Mouse (Mus musculus) midbrain, embryonic 11.5 days (tissue): Measurements from ENCODE around the gene Cpn2. TPM values are rescaled to one million over a fixed set of nuclear protein-coding genes. Genes with fewer than 3 reads are reported as not detected.

Experiments used
- ATAC-seq: fragments of 200-750 bp; cut with Nextera tagmentation; 2 replicates; pipeline ENCODE4 v1.8.0; 2017; ENCODE audit warnings: moderate TSS enrichment, moderate library complexity; ENCODE audit not compliant: low FRiP score
- DNase-seq: peaks from one replicate; pipeline ENCODE4 v3.0.0; 2015; ENCODE audit warnings: low spot score; ENCODE audit errors: missing footprints
- H3K27ac ChIP-seq: fragments of 300-500 bp; sonication (generic); 2 replicates; pipeline ENCODE4 v1.5.1; 2014; ENCODE audit warnings: low read depth, low read length
- H3K27me3 ChIP-seq: fragments of 300-500 bp; sonication (generic); 2 replicates; pipeline ENCODE4 v1.6.1; 2014; ENCODE audit warnings: mild to moderate bottlenecking, low read length, moderate library complexity, mixed read lengths; ENCODE audit not compliant: control insufficient read depth, insufficient read depth
- H3K36me3 ChIP-seq: fragments of 300-500 bp; sonication (generic); 2 replicates; pipeline ENCODE4 v1.6.1; 2014; ENCODE audit warnings: mild to moderate bottlenecking, low read length, moderate library complexity, mixed read lengths; ENCODE audit not compliant: control insufficient read depth, insufficient read depth
- H3K4me1 ChIP-seq: fragments of 300-500 bp; sonication (generic); 2 replicates; pipeline ENCODE4 v1.6.1; 2014; ENCODE audit warnings: low read length; ENCODE audit not compliant: control insufficient read depth, insufficient read depth
- H3K4me2 ChIP-seq: fragments of 300-500 bp; sonication (generic); 2 replicates; pipeline ENCODE4 v1.6.1; 2014; ENCODE audit warnings: mild to moderate bottlenecking, moderate library complexity
- H3K4me3 ChIP-seq: fragments of 300-500 bp; sonication (generic); 2 replicates; pipeline ENCODE4 v1.5.1; 2014; ENCODE audit warnings: low read depth, low read length
- H3K9ac ChIP-seq: fragments of 300-500 bp; sonication (generic); 2 replicates; pipeline ENCODE4 v1.6.1; 2014; ENCODE audit warnings: low read length
- H3K9me3 ChIP-seq: fragments of 300-500 bp; sonication (generic); 2 replicates; pipeline ENCODE4 v1.6.1; 2016; ENCODE audit warnings: low read length; ENCODE audit not compliant: control insufficient read depth
- WGBS: fragments of 180-500 bp; shearing (Covaris S2); extraction: QIAGEN DNeasy Blood & Tissue Kit; methylation state at CpG from one replicate; pipeline ENCODE4 v1.1.7; 2014; 5-methylcytosine and 5-hydroxymethylcytosine counted together
- polyA plus RNA-seq: library from polyadenylated mRNA; unstranded; fragments of >200 nt; fragmentation: Nextera tagmentation; extraction: Ambion mirVana; gene quantifications from 2 replicates; pipeline ENCODE4 v1.2.1, GENCODE M21; 2014

The Cpn2 gene
- polyA plus RNA-seq, 1 experiment from 2014 or later: not detected

DNA sequence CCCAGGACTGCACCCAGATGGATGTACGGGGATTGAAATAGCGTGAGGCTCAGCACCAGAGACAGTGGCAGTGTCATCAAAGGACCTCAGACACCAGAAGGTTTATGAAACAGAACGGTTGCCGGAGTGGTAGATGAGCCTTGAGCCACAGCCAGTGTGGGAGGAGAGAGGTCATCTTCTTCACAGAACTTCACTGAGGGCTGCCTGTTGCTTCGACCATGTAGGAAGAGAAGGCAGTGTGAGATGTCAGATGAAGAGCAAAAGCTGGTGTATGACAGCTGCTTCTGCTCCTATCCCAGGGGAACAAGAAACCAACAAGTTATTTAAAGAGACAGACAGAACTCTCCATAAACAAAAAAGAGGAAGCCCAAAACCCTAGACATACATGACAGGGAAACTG lies 36.9 kb upstream of the Cpn2 start:
- 90% methylated on average over 5 of the region's 5 CpGs for WGBS
- no peak for ATAC-seq
- Histone ChIP-seq H3K27ac (no peak overlapping the region), H3K9ac (no peak overlapping the region), H3K27me3 (peaks cover 30% of the 10 kb centered on the region), H3K4me1 (peaks cover 12% of the 10 kb centered on the region), H3K4me2 (no peak overlapping the region), H3K4me3 (no peak overlapping the region), H3K9me3 (no peaks in the 10 kb centered on the region), H3K36me3 (no peaks in the 10 kb centered on the region)
- DNase-seq: no peak

DNA sequence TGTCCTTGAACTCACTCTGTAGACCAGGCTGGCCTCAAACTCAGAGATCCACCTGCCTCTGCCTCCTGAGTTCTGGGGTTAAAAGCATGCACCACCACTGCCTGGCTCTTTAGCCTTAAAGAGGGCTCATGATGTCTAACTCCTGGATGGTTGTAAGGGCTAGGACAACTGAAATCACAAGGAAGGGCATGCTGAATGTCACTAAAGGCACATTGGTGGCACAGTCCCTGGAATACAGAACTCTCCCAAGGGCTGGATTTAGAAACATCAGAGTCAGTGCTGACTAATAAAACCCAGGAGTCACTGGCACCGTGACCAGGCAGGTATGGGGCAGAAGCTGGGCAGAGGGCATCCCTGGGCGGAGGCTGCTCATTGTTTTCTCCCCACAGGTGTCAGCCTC lies 36.1 kb upstream of the Cpn2 start:
- ATAC-seq (no peak), DNase-seq (no peak)
- Histone ChIP-seq H3K4me2 (no peak overlapping the region), H3K27ac (no peak overlapping the region), H3K9ac (no peak overlapping the region), H3K9me3 (no peaks in the 10 kb centered on the region), H3K4me1 (peaks cover 3% of the 10 kb centered on the region), H3K36me3 (no peaks in the 10 kb centered on the region), H3K27me3 (peaks cover 22% of the 10 kb centered on the region), H3K4me3 (no peak overlapping the region)
- 91% methylated on average over 2 of the region's 2 CpGs for WGBS

DNA sequence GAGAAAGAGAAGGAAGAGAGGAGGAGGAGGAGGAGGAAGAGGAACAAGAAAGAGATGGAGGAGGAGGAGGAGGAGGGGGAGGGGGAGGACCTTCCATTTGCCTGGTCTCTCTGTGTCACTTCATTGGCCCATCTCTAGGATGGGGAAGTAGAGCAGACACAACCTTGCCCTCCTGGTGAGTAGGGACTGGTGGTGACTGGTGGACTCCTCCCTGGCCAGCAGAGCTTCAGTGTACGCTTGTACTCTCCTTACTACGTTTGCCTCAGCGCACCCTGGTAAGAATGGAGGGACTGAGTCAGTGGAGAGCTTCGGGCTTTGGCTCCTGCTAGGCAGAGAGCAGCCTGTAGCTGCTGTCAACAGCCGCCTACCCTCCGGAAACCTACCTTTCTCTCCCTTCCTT lies 35.4 kb upstream of the Cpn2 start:
- Histone ChIP-seq H3K9me3 (no peaks in the 10 kb centered on the region), H3K27me3 (peaks cover 14% of the 10 kb centered on the region), H3K4me2 (no peak overlapping the region), H3K27ac (no peak overlapping the region), H3K4me3 (no peak overlapping the region), H3K4me1 (no peaks in the 10 kb centered on the region), H3K9ac (no peak overlapping the region), H3K36me3 (no peaks in the 10 kb centered on the region)
- 73% methylated on average over 6 of the region's 6 CpGs for WGBS
- DNase-seq: no peak
- ATAC-seq: no peak

DNA sequence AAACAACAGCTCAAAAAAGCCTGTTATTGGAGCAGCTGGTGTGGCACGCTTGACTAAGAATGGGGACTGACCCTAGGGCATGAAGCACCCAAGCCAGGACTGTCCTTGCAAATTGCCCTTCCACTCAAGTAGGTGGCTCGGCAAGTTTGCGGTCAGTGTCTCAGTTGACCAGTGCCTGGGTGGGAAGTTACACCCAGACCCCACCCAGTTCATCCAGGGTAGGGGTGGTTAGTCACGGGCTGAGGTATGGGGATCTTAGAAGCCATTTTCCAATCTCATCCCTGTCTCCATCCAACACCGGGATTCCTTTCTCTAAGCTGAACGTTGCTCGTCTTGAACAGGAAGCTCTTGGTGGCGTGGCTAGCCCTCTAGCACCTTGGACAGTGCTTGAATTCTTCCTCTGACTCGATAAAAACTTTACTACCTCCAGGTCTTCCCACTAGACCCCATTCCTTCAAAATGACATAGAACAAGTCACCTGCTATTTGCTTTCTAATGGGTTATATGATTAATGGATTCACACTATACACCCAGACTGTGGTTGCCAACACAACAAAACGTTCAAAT lies 32.5 kb upstream of the Cpn2 start:
- ATAC-seq (no peak), DNase-seq (no peak)
- WGBS: 78% methylated on average over 10 of the region's 10 CpGs
- Histone ChIP-seq H3K27ac (no peak overlapping the region), H3K4me2 (no peak overlapping the region), H3K9ac (no peak overlapping the region), H3K27me3 (no peaks in the 10 kb centered on the region), H3K9me3 (no peaks in the 10 kb centered on the region), H3K4me1 (no peaks in the 10 kb centered on the region), H3K36me3 (no peaks in the 10 kb centered on the region), H3K4me3 (no peak overlapping the region)

DNA sequence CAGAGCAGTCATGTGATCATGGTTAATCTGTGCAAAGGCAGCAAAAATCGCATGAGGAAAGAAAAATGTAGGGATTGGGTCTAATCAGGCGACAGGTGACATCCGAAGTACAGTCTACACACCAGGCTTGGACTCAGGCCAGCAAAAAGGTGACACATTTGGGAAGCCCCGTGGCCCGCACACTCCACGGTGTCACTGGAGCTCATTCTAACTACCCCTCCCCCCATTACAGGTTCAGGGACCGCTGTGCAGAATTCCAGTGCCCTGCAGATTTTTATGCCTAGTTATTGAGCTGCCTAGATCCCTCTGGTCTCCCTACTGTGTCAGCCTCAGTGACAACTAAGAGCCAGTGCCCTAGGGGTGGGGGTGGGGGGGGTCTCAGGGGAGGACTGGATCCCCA lies 30.2 kb upstream of the Cpn2 start:
- H3K27ac ChIP-seq: no peak overlapping the region
- 87% methylated on average over 7 of the region's 7 CpGs for WGBS
- no peaks in the 10 kb centered on the region for H3K36me3 ChIP-seq
- DNase-seq (no peak), ATAC-seq (no peak)
- H3K4me2 ChIP-seq: no peak overlapping the region
- H3K9me3 ChIP-seq: no peaks in the 10 kb centered on the region
- H3K9ac ChIP-seq: no peak overlapping the region
- no peaks in the 10 kb centered on the region for H3K4me1 ChIP-seq
- no peaks in the 10 kb centered on the region for H3K27me3 ChIP-seq
- no peak overlapping the region for H3K4me3 ChIP-seq

DNA sequence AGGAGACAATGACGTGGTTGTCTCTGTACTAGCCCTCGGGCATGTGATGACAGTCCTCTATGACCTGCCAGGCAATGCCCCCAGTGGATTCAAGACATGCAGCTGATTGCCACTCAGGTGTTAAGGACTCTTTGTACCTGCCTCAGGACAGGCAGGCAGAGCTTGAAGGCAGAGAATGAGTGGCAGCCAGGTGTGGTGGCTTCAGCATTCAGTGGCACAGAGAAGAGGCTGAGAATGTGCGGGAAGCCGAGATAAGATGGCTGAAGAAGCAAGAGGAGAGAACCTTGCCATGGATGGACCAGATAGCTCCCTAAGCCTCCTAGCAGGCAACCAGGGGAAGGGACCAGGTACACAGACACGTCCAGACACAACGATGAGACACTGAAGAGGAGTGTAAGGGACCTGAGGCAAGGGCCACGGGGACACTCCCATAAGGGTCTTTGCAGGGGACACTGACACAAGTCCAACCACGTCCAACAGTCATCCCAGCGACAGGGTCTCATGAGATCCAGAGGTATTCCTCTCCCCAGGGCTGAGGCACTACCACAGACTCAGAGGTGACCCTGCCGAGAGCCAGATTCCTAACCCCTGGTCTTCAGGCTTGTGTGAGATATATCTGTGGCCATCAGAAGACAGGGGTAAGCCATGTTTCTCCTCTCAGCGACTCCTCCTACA lies 29.4 kb upstream of the Cpn2 start:
- WGBS: 86% methylated on average over 11 of the region's 11 CpGs
- Histone ChIP-seq H3K9me3 (no peaks in the 10 kb centered on the region), H3K4me1 (no peaks in the 10 kb centered on the region), H3K4me3 (no peak overlapping the region), H3K27ac (no peak overlapping the region), H3K27me3 (no peaks in the 10 kb centered on the region), H3K9ac (no peak overlapping the region), H3K36me3 (no peaks in the 10 kb centered on the region), H3K4me2 (no peak overlapping the region)
- no peak for DNase-seq
- ATAC-seq: no peak

DNA sequence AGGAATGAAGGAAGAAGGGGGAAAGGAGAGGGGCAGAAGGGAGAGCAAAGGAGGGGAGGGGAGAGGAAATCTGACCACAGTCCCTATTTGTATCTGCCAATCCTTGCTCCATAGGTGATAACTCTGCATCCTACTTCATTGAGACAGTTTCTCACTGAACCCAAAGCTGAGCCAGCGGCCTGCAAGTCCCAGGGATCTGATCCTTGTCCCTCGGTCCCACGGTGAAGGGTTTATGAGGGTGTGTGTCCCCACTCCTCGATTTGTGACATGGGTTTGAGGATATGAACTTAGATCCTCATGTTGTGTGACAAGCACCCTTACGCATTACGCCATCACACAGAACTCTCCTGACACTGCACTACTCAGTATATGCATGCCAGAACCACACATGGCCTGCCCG lies 27.8 kb upstream of the Cpn2 start:
- WGBS: 94% methylated on average over 7 of the region's 7 CpGs
- Histone ChIP-seq H3K36me3 (no peaks in the 10 kb centered on the region), H3K4me1 (0 out of 2 replicates have a peak, but pooled peaks cover 2% of the 10 kb centered on the region), H3K9me3 (no peaks in the 10 kb centered on the region), H3K9ac (no peak overlapping the region), H3K27ac (no peak overlapping the region), H3K4me3 (no peak overlapping the region), H3K4me2 (no peak overlapping the region), H3K27me3 (no peaks in the 10 kb centered on the region)
- ATAC-seq (no peak), DNase-seq (no peak)

DNA sequence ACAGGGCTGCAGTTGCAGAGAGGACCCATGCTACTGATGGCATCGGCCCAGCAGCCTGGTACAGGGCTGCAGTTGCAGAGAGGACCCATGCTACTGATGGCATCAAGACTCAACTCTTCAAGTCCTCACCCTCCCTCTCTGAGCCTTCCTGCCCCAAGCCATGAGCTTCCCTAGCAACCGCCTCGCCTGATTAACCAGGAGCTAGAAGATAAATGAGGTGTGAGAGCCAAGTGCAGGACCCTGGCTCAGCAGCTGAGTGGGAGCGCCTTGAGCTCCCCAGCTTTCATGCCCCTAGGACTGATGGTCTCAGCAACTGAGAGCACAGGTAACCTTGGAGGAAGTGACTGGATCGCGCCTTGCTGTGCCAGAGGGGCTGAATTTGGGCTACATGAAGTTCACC lies 23.1 kb upstream of the Cpn2 start:
- DNase-seq: no peak
- WGBS: 81% methylated on average over 6 of the region's 6 CpGs
- Histone ChIP-seq H3K36me3 (no peaks in the 10 kb centered on the region), H3K9ac (no peak overlapping the region), H3K9me3 (no peaks in the 10 kb centered on the region), H3K4me3 (no peak overlapping the region), H3K27ac (no peak overlapping the region), H3K27me3 (no peaks in the 10 kb centered on the region), H3K4me1 (0 out of 2 replicates have a peak, but pooled peaks cover 2% of the 10 kb centered on the region), H3K4me2 (no peak overlapping the region)
- no peak for ATAC-seq

DNA sequence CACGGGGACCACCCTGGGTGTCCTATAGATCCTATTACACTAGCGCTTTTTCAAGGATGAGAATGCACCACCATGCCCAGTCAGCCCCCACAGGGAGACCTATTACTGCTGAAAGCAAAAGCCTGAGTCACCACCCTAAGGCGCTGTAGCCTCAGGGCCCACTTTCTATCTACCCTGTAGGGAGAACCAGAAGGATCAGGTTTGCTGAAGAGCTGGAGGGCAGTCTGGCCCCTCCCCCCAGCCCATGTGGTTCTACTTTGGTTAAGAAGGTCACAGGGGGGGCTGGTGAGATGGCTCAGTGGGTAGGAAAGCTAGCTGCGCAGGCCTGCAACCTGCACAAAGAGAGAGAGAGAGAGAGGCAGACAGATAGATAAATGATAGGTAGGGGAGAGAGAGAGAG lies 18.4 kb upstream of the Cpn2 start:
- Histone ChIP-seq H3K9ac (no peak overlapping the region), H3K4me1 (peaks cover 10% of the 10 kb centered on the region), H3K36me3 (no peaks in the 10 kb centered on the region), H3K4me2 (no peak overlapping the region), H3K4me3 (no peak overlapping the region), H3K27me3 (peaks cover 27% of the 10 kb centered on the region), H3K9me3 (no peaks in the 10 kb centered on the region), H3K27ac (no peak overlapping the region)
- DNase-seq (no peak), ATAC-seq (no peak)
- WGBS: 49% methylated on average over 4 of the region's 4 CpGs
